Mouse (Mus musculus) cerebellum, adult 2 months (tissue): ENCODE data around the gene Gtsf1l.

Experiments
- CTCF ChIP-seq: fragments of 200-500 bp; IDR thresholded peaks from 2 replicates; pipeline ENCODE4 v1.5.1; 2011; ENCODE audit warnings: low read depth, mild to moderate bottlenecking, control low read depth, low read length, moderate library complexity, borderline replicate concordance; ENCODE audit not compliant: insufficient read depth
- POLR2A ChIP-seq: fragments of 200-500 bp; IDR thresholded peaks from 2 replicates; pipeline ENCODE4 v1.6.1; 2011; ENCODE audit warnings: low read length, control low read depth, borderline replicate concordance; ENCODE audit not compliant: insufficient read depth

DNA sequence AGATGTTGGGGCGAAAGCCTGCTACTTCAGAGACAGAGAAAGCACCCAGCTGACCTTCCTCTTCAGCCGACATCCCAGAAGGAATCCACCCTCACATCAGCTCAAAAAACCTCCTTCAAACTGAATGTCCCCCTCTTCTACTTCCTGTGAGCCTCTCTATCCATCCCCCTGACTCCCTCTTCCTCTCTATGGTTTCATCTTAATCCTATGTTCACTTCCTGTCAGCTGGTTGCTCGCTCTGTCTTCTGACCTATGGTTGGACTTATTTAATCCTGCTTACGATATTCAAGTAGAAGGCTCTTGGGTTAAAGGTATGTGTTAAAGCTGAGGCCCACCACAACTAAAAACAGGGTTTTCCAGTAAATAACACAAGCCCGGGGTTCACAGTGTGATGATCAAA is 35.8 kb upstream of the Gtsf1l start:
- TF ChIP-seq CTCF = no peak
- no peak for TF ChIP-seq POLR2A
